Mouse (Mus musculus) myocyte (in vitro differentiated cells): ENCODE data around the gene Mettl13. TPM values are rescaled to one million over a fixed set of nuclear protein-coding genes. Genes with fewer than 3 reads are reported as not detected.

ENCODE experiments used
- H3K27me3 ChIP-seq: one replicate; pipeline ENCODE4 v1.6.1; 2011; ENCODE audit not compliant: control insufficient read depth, insufficient read depth, insufficient read length
- H3K36me3 ChIP-seq: one replicate; pipeline ENCODE4 v1.6.1; 2011; ENCODE audit not compliant: control insufficient read depth, insufficient read depth
- H3K4me2 ChIP-seq: one replicate; pipeline ENCODE4 v1.6.1; 2011; ENCODE audit warnings: low read depth, control low read depth
- H3K4me3 ChIP-seq: one replicate; pipeline ENCODE4 v1.5.1; 2011; ENCODE audit warnings: mild to moderate bottlenecking, control low read depth, moderate library complexity
- H3K79me2 ChIP-seq: one replicate; pipeline ENCODE4 v1.6.1; 2011; ENCODE audit not compliant: control insufficient read depth, insufficient read depth
- H3ac ChIP-seq: one replicate; pipeline ENCODE4 v1.6.1; 2011; ENCODE audit not compliant: control insufficient read depth, insufficient read length
- CEBPB ChIP-seq: IDR thresholded peaks from 2 replicates; pipeline ENCODE4 v1.6.1; 2011; ENCODE audit warnings: mild to moderate bottlenecking, moderate library complexity; ENCODE audit not compliant: poor library complexity, insufficient read depth, severe bottlenecking
- E2F4 ChIP-seq: IDR thresholded peaks from one replicate; pipeline ENCODE4 v1.6.1; 2011; ENCODE audit warnings: mild to moderate bottlenecking, control low read depth, moderate library complexity; ENCODE audit not compliant: insufficient read depth
- MAX ChIP-seq: IDR thresholded peaks from one replicate; pipeline ENCODE4 v1.6.1; 2011; ENCODE audit warnings: low read depth, mild to moderate bottlenecking, control low read depth
- MYOD1 ChIP-seq, 3 experiments: IDR thresholded peaks; one replicate each; pipeline ENCODE4 v1.6.1; 2011; ENCODE audit warnings: control low read depth in 2 of 3, low read depth in 2 of 3, mild to moderate bottlenecking in 2 of 3, moderate library complexity in 1 of 3; ENCODE audit not compliant: insufficient read length in 2 of 3, control insufficient read depth in 1 of 3
- MYOG ChIP-seq, 3 experiments: IDR thresholded peaks; one replicate each; pipeline ENCODE4 v1.6.1; 2011; ENCODE audit warnings: control low read depth in 2 of 3, low read depth in 2 of 3, mild to moderate bottlenecking in 2 of 3; ENCODE audit not compliant: insufficient read length in 2 of 3, control insufficient read depth in 1 of 3, insufficient read depth in 1 of 3
- POLR2A ChIP-seq: IDR thresholded peaks from one replicate; pipeline ENCODE4 v1.6.1; 2011; ENCODE audit warnings: low read depth, mild to moderate bottlenecking, control low read depth, moderate library complexity; ENCODE audit not compliant: insufficient read length
- POLR2AphosphoS2 ChIP-seq: IDR thresholded peaks from one replicate; pipeline ENCODE4 v1.6.1; 2011; ENCODE audit warnings: low read depth, control low read depth; ENCODE audit not compliant: insufficient read length
- REST ChIP-seq: IDR thresholded peaks from one replicate; pipeline ENCODE4 v1.6.1; 2011; ENCODE audit warnings: mild to moderate bottlenecking, control low read depth, moderate library complexity; ENCODE audit not compliant: insufficient read depth, insufficient read length
- SRF ChIP-seq: IDR thresholded peaks from one replicate; pipeline ENCODE4 v1.6.1; 2011; ENCODE audit warnings: low read depth; ENCODE audit not compliant: control insufficient read depth, insufficient read length
- TCF12 ChIP-seq: IDR thresholded peaks from one replicate; pipeline ENCODE4 v1.6.1; 2011; ENCODE audit warnings: mild to moderate bottlenecking, control low read depth; ENCODE audit not compliant: poor library complexity, insufficient read depth, severe bottlenecking
- TCF3 ChIP-seq: IDR thresholded peaks from one replicate; pipeline ENCODE4 v1.6.1; 2011; ENCODE audit warnings: low read depth, control low read depth; ENCODE audit not compliant: insufficient read length
- USF1 ChIP-seq: IDR thresholded peaks from one replicate; pipeline ENCODE4 v1.6.1; 2011; ENCODE audit warnings: low read depth, mild to moderate bottlenecking, control low read depth, moderate library complexity
- polyA plus RNA-seq: library from polyadenylated mRNA; unstranded; fragments of >200 nt; fragmentation: generic; extraction: Trizol; gene quantifications from one replicate; pipeline ENCODE4 v1.2.1, GENCODE M21; 2012; ENCODE audit warnings: missing spikeins

The Mettl13 gene
- polyA plus RNA-seq, 1 experiment = 12.3 TPM

- no peaks in the 10 kb centered on the region for H3K79me2 ChIP-seq
- TF ChIP-seq SRF = no peak
- no peak for TF ChIP-seq TCF12
- TF ChIP-seq MAX = no peak
- no peak overlapping the region for H3ac ChIP-seq
- H3K4me2 ChIP-seq = no peak overlapping the region
- peaks cover 3% of the 10 kb centered on the region for H3K36me3 ChIP-seq
- H3K27me3 ChIP-seq = no peaks in the 10 kb centered on the region
- H3K4me3 ChIP-seq = no peak overlapping the region
Observed at GRCm38 (mm10) chr1:162529651-162530050, 18.7 kb downstream of the Mettl13 start.

- Histone ChIP-seq H3K27me3 (no peaks in the 10 kb centered on the region), H3K79me2 (no peaks in the 10 kb centered on the region), H3K4me2 (no peak overlapping the region), H3ac (no peak overlapping the region), H3K36me3 (no peaks in the 10 kb centered on the region), H3K4me3 (no peak overlapping the region)
- TF ChIP-seq E2F4 = no peak
- no peak for TF ChIP-seq CEBPB
- TF ChIP-seq MAX = no peak
- TF ChIP-seq TCF12 = no peak
- no peak for TF ChIP-seq REST
- TF ChIP-seq USF1 = no peak
- TF ChIP-seq POLR2A = no peak
- no peak for TF ChIP-seq MYOG (IDR thresholded peaks at IDR 0.05; ENCODE audit: control insufficient read depth in 1 of 3, insufficient read depth in 1 of 3, insufficient read length in 2 of 3, low read depth in 2 of 3)
- TF ChIP-seq MYOD1 (IDR thresholded peaks at IDR 0.05; ENCODE audit: control insufficient read depth in 1 of 3, insufficient read length in 2 of 3, low read depth in 2 of 3) = no peak
- TF ChIP-seq POLR2AphosphoS2 = no peak
- TF ChIP-seq TCF3 = no peak
- no peak for TF ChIP-seq SRF
Observed at GRCm38 (mm10) chr1:162515116-162515515, 33.2 kb downstream of the Mettl13 start.

GRCm38 (mm10) chr1:162510013-162510356, 38.4 kb downstream of the Mettl13 start:
- no peak overlapping the region for H3K4me3 ChIP-seq
- no peaks in the 10 kb centered on the region for H3K79me2 ChIP-seq
- TF ChIP-seq REST = no peak
- no peak for TF ChIP-seq POLR2A
- no peak for TF ChIP-seq TCF3
- no peak for TF ChIP-seq SRF
- no peak for TF ChIP-seq MAX
- TF ChIP-seq E2F4 = no peak
- TF ChIP-seq POLR2AphosphoS2 = no peak
- TF ChIP-seq CEBPB = no peak
- no peak for TF ChIP-seq USF1
- no peak for TF ChIP-seq MYOG (IDR thresholded peaks at IDR 0.05; ENCODE audit: control insufficient read depth in 1 of 3, insufficient read depth in 1 of 3, insufficient read length in 2 of 3, low read depth in 2 of 3)
- TF ChIP-seq MYOD1 (IDR thresholded peaks at IDR 0.05; ENCODE audit: control insufficient read depth in 1 of 3, insufficient read length in 2 of 3, low read depth in 2 of 3) = no peak
- TF ChIP-seq TCF12 = no peak
- H3K36me3 ChIP-seq = no peaks in the 10 kb centered on the region
- H3ac ChIP-seq = no peak overlapping the region
- H3K4me2 ChIP-seq = peak overlapping the region; percentile 89
- no peaks in the 10 kb centered on the region for H3K27me3 ChIP-seq

- Histone ChIP-seq H3K79me2 (no peaks in the 10 kb centered on the region), H3K4me3 (no peak overlapping the region), H3ac (no peak overlapping the region), H3K36me3 (no peaks in the 10 kb centered on the region), H3K4me2 (peak overlapping the region; percentile 89), H3K27me3 (no peaks in the 10 kb centered on the region)
- TF ChIP-seq MYOD1 (IDR thresholded peaks at IDR 0.05; ENCODE audit: control insufficient read depth in 1 of 3, insufficient read length in 2 of 3, low read depth in 2 of 3) (peak in 2 of 3 experiments; percentile 57 to 70), CEBPB (no peak), TCF3 (no peak), E2F4 (no peak), MYOG (IDR thresholded peaks at IDR 0.05; ENCODE audit: control insufficient read depth in 1 of 3, insufficient read depth in 1 of 3, insufficient read length in 2 of 3, low read depth in 2 of 3) (peak in 2 of 3 experiments; percentile 59 to 62), SRF (no peak), TCF12 (peak; percentile 52), MAX (no peak)
Observed at GRCm38 (mm10) chr1:162509329-162510012, 38.9 kb downstream of the Mettl13 start.
